Mouse (Mus musculus) granulocyte monocyte progenitor cell, adult 5-6 weeks (primary cell): ENCODE results near the gene Gm8897. TPM values are rescaled to one million over a fixed set of nuclear protein-coding genes. Genes with fewer than 3 reads are reported as not detected.
"Not testable (repeated sequence)": the region's sequence is repeated elsewhere in the genome, so short reads cannot be mapped to it uniquely, and the experiment has no call there.

Experiments used
- ATAC-seq: replicated peaks from 2 replicates; pipeline ENCODE4 v1.8.0; 2016; ENCODE audit warnings: mild to moderate bottlenecking, moderate TSS enrichment, inconsistent platforms; ENCODE audit not compliant: poor library complexity, severe bottlenecking
- total RNA-seq, 2 experiments: library from RNA; stranded (forward) in 1 of 2; stranded (reverse) in 1 of 2; fragments of 200-712, 200-1000 nt in 1 of 2; fragments of >200 nt in 1 of 2; fragmentation: Nextera tagmentation in 1 of 2; gene quantifications; 2 replicates each; pipeline ENCODE4 v1.2.3; 2014 to 2017

Gm8897 gene
- total RNA-seq (2014; fragmentation: Nextera tagmentation), result not detected in 2 replicates
- total RNA-seq (2017), result not detected in 2 replicates

- ATAC-seq, result not testable (repeated sequence)
Measured at GRCm38 (mm10) chr5:11416118-11416517, at the start of gene Gm8897. Gm8897 (plus strand) TSS chr5:11416418.

DNA sequence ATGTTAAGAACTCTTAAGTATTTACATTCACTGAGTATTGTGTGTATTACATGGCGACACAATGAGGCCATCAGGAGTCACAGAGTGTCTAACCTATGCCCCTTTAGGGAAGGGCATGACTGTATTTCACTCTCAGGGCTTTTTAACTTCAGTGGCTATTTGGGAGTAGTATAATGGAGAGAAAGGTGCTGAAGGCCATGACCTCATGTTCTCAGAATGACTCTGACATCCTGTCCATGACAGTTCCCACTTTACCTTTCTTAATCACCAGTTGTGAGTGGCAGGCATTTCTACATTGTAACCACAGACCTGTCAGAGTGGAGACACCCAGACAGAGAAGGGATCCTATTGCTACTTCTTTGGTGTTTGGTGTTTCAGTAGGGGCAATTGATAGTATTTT lies 473 bp downstream of the Gm8897 start:
- ATAC-seq, result not testable (repeated sequence)

Other genes starting within 250 kb of the Gm8897 start
- not detected in 2 replicates for gene Gm5861, start 233.3 kb upstream of the Gm8897 start, total RNA-seq (2014; fragmentation: Nextera tagmentation)
- gene Gm5861, start 233.3 kb upstream of the Gm8897 start, total RNA-seq (2017), result not detected in 2 replicates
- gene Gm8890, start 160.4 kb upstream of the Gm8897 start, total RNA-seq (2014; fragmentation: Nextera tagmentation), result not detected in 2 replicates
- not detected in 2 replicates for gene Gm8890, start 160.4 kb upstream of the Gm8897 start, total RNA-seq (2017)
- not detected in 2 replicates for gene Speer1, start 74.9 kb upstream of the Gm8897 start, total RNA-seq (2014; fragmentation: Nextera tagmentation)
- not detected in 2 replicates for gene Speer1, start 74.9 kb upstream of the Gm8897 start, total RNA-seq (2017)
- gene Gm8906, start 86.3 kb downstream of the Gm8897 start, total RNA-seq (2014; fragmentation: Nextera tagmentation), result not detected in 2 replicates
- gene Gm8906, start 86.3 kb downstream of the Gm8897 start, total RNA-seq (2017), result not detected in 2 replicates
- gene Gm6460, start 178.5 kb downstream of the Gm8897 start, total RNA-seq (2014; fragmentation: Nextera tagmentation), result not detected in 2 replicates
- gene Gm6460, start 178.5 kb downstream of the Gm8897 start, total RNA-seq (2017), result not detected in 2 replicates